Mouse (Mus musculus) right cerebral cortex, postnatal 10 days (tissue): Measurements from ENCODE around the gene Olfr1084.
"Not testable (repeated sequence)": the region's sequence is repeated elsewhere in the genome, so short reads cannot be mapped to it uniquely, and the experiment has no call there.

ENCODE experiments used
- DNase-seq, 2 experiments: peaks; one replicate each; pipeline ENCODE4 v3.0.0; 2021; ENCODE audit warnings: low spot score in 2 of 2

Olfr1084 gene

DNA sequence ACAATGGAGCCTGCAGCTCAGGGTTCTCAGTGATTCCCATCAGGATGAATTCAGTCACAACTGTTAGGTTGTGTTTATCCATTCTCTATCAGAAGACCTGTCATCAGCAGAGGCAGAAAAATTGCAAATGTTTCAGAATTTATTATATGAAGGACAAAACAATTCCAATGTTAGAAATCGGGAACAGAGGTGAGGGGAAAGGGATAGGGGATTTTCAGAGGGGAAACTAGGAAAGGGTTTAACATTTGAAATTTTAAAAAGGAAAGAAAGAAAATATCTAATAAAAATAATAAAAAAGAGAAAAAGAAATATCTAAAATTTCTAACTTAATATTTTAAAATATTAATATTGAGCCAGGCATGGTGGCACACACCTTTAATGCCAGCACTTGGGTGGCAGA is at the start of gene Olfr1084:
Olfr1084 (minus strand) TSS at position 101 of the 400 bp plus-strand sequence.
- DNase-seq: not testable (repeated sequence)

DNA sequence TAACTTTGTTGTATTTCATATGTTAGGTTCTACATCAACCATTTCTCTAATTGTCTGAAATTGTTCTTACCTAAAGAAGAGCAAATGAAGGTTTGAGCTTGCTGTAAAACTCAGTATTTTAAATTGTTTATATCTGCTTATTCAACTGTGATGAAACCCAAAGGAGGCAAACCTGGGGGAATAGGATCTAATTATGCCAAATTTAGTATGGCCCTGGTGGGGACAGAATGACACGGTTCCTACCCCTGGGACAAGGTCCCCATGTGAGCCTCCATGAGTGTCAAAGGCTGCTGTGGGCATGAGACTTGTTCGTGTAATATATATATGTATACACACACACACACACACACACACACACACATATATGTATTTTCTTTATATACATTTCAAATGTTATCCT is 40.5 kb upstream of the Olfr1084 start, which contains the start of gene Olfr1086:
Olfr1086 (minus strand) TSS at position 101 of the 400 bp plus-strand sequence.
- DNase-seq: no peak

DNA sequence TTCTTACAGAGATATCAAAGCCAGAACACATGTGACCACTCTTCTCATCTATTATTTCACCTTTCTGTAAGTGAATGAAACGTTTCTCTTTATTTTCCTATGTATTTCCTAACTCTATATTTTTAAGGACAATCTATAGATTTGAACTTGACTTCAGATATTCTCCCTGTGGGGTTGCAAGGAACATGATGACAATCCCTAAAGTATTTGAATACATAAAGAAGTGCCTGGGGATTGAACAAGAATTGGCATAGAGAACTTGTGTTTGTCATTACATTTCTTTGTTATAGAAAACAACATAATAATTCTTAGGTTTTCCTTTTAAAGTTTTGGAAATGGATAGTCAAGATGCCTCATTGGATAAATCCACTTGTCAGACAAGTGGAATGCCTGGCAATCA is 22.4 kb upstream of the Olfr1084 start, which contains the start of gene Olfr1085:
Olfr1085 (minus strand) TSS at position 101 of the 400 bp plus-strand sequence.
- no peak for DNase-seq

DNA sequence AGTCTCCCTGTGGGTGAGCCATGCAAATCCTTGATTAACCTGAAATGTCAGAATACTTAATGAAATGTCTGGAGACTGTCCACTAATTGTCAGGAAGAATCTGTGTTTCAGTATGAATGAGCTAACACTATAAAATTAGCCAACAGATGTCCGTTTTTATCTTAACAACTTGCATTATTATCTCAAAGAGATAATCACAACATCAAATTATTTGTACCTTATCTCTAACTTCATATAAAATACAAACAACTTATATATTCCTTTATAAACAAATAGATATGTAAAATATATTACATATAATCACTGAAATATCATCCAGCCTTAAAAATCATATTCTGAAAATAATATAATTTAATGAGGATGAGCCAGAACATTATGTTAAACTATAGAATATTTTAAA is 40.7 kb downstream of the Olfr1084 start, which contains the start of gene Olfr1082:
Olfr1082 (minus strand) TSS at position 101 of the 400 bp plus-strand sequence.
- DNase-seq: not testable (repeated sequence)
